Mouse (Mus musculus): ENCODE results near the gene Cacna1c. TPM values are rescaled to one million over a fixed set of nuclear protein-coding genes. Genes with fewer than 3 reads are reported as not detected.
A peak's percentile ranks its signal among the peaks of the same experiment; 100 is the strongest.

Cacna1c gene
- polyA plus RNA-seq, 1 experiment: not detected

- Histone ChIP-seq H3K36me3 (ENCODE audit: control insufficient read depth, insufficient read depth) (no peaks in the 10 kb centered on the region), H3K79me2 (ENCODE audit: control insufficient read depth, insufficient read depth) (no peaks in the 10 kb centered on the region), H3K4me2 (ENCODE audit: low read depth) (no peak overlapping the region), H3ac (ENCODE audit: control insufficient read depth, insufficient read length) (no peak overlapping the region), H3K27me3 (ENCODE audit: control insufficient read depth, insufficient read depth, insufficient read length) (no peaks in the 10 kb centered on the region), H3K4me3 (no peak overlapping the region)
- TF ChIP-seq POLR2AphosphoS2 (IDR thresholded peaks at IDR 0.05; ENCODE audit: insufficient read length, low read depth) (no peak), E2F4 (IDR thresholded peaks at IDR 0.05; ENCODE audit: insufficient read depth) (no peak), MAX (IDR thresholded peaks at IDR 0.05; ENCODE audit: low read depth) (no peak), REST (IDR thresholded peaks at IDR 0.05; ENCODE audit: insufficient read depth, insufficient read length) (no peak), MYOG (IDR thresholded peaks at IDR 0.05; ENCODE audit: control insufficient read depth in 1 of 3, insufficient read depth in 1 of 3, insufficient read length in 2 of 3, low read depth in 2 of 3) (no peak), TCF12 (IDR thresholded peaks at IDR 0.05; ENCODE audit: insufficient read depth, poor library complexity, severe bottlenecking) (no peak), TCF3 (IDR thresholded peaks at IDR 0.05; ENCODE audit: insufficient read length, low read depth) (no peak), MYOD1 (IDR thresholded peaks at IDR 0.05; ENCODE audit: control insufficient read depth in 1 of 3, insufficient read length in 2 of 3, low read depth in 2 of 3) (no peak), SRF (IDR thresholded peaks at IDR 0.05; ENCODE audit: control insufficient read depth, insufficient read length, low read depth) (no peak), CEBPB (IDR thresholded peaks at IDR 0.05; ENCODE audit: insufficient read depth, poor library complexity, severe bottlenecking) (no peak), POLR2A (IDR thresholded peaks at IDR 0.05; ENCODE audit: insufficient read length, low read depth) (no peak), USF1 (IDR thresholded peaks at IDR 0.05; ENCODE audit: low read depth) (no peak)
These were observed 457.6 kb downstream of the Cacna1c start for GRCm38 (mm10) chr6:118738656-118739055.

GRCm38 (mm10) chr6:118737078-118737477 is 459.1 kb downstream of the Cacna1c start:
- no peaks in the 10 kb centered on the region for H3K27me3 ChIP-seq (ENCODE audit: control insufficient read depth, insufficient read depth, insufficient read length)
- no peak overlapping the region for H3K4me2 ChIP-seq (ENCODE audit: low read depth)
- no peak overlapping the region for H3ac ChIP-seq (ENCODE audit: control insufficient read depth, insufficient read length)
- H3K4me3 ChIP-seq: no peak overlapping the region
- H3K79me2 ChIP-seq (ENCODE audit: control insufficient read depth, insufficient read depth): no peaks in the 10 kb centered on the region
- TF ChIP-seq MAX (IDR thresholded peaks at IDR 0.05; ENCODE audit: low read depth) (no peak), POLR2A (IDR thresholded peaks at IDR 0.05; ENCODE audit: insufficient read length, low read depth) (no peak)
- no peaks in the 10 kb centered on the region for H3K36me3 ChIP-seq (ENCODE audit: control insufficient read depth, insufficient read depth)

GRCm38 (mm10) chr6:118736491-118736890 is 459.7 kb downstream of the Cacna1c start:
- Histone ChIP-seq H3K36me3 (ENCODE audit: control insufficient read depth, insufficient read depth) (no peaks in the 10 kb centered on the region), H3K79me2 (ENCODE audit: control insufficient read depth, insufficient read depth) (no peaks in the 10 kb centered on the region), H3ac (ENCODE audit: control insufficient read depth, insufficient read length) (no peak overlapping the region), H3K27me3 (ENCODE audit: control insufficient read depth, insufficient read depth, insufficient read length) (no peaks in the 10 kb centered on the region), H3K4me2 (ENCODE audit: low read depth) (no peak overlapping the region), H3K4me3 (no peak overlapping the region)
- TF ChIP-seq E2F4 (IDR thresholded peaks at IDR 0.05; ENCODE audit: insufficient read depth): no peak
- TF ChIP-seq REST (IDR thresholded peaks at IDR 0.05; ENCODE audit: insufficient read depth, insufficient read length): no peak
- TF ChIP-seq CEBPB (IDR thresholded peaks at IDR 0.05; ENCODE audit: insufficient read depth, poor library complexity, severe bottlenecking): no peak
- no peak for TF ChIP-seq POLR2AphosphoS2 (IDR thresholded peaks at IDR 0.05; ENCODE audit: insufficient read length, low read depth)
- TF ChIP-seq MAX (IDR thresholded peaks at IDR 0.05; ENCODE audit: low read depth): no peak
- no peak for TF ChIP-seq MYOD1 (IDR thresholded peaks at IDR 0.05; ENCODE audit: control insufficient read depth in 1 of 3, insufficient read length in 2 of 3, low read depth in 2 of 3)
- no peak for TF ChIP-seq MYOG (IDR thresholded peaks at IDR 0.05; ENCODE audit: control insufficient read depth in 1 of 3, insufficient read depth in 1 of 3, insufficient read length in 2 of 3, low read depth in 2 of 3)
- no peak for TF ChIP-seq TCF3 (IDR thresholded peaks at IDR 0.05; ENCODE audit: insufficient read length, low read depth)
- TF ChIP-seq POLR2A (IDR thresholded peaks at IDR 0.05; ENCODE audit: insufficient read length, low read depth): no peak
- TF ChIP-seq SRF (IDR thresholded peaks at IDR 0.05; ENCODE audit: control insufficient read depth, insufficient read length, low read depth): no peak
- no peak for TF ChIP-seq USF1 (IDR thresholded peaks at IDR 0.05; ENCODE audit: low read depth)

- Histone ChIP-seq H3K79me2 (ENCODE audit: control insufficient read depth, insufficient read depth) (no peaks in the 10 kb centered on the region), H3K4me3 (no peak overlapping the region), H3K36me3 (ENCODE audit: control insufficient read depth, insufficient read depth) (no peaks in the 10 kb centered on the region), H3K27me3 (ENCODE audit: control insufficient read depth, insufficient read depth, insufficient read length) (no peaks in the 10 kb centered on the region), H3ac (ENCODE audit: control insufficient read depth, insufficient read length) (no peak overlapping the region), H3K4me2 (ENCODE audit: low read depth) (no peak overlapping the region)
- TF ChIP-seq TCF12 (IDR thresholded peaks at IDR 0.05; ENCODE audit: insufficient read depth, poor library complexity, severe bottlenecking): no peak
- no peak for TF ChIP-seq POLR2A (IDR thresholded peaks at IDR 0.05; ENCODE audit: insufficient read length, low read depth)
- TF ChIP-seq MAX (IDR thresholded peaks at IDR 0.05; ENCODE audit: low read depth): no peak
- TF ChIP-seq POLR2AphosphoS2 (IDR thresholded peaks at IDR 0.05; ENCODE audit: insufficient read length, low read depth): no peak
- TF ChIP-seq MYOG (IDR thresholded peaks at IDR 0.05; ENCODE audit: control insufficient read depth in 1 of 3, insufficient read depth in 1 of 3, insufficient read length in 2 of 3, low read depth in 2 of 3): no peak
- TF ChIP-seq E2F4 (IDR thresholded peaks at IDR 0.05; ENCODE audit: insufficient read depth): no peak
- no peak for TF ChIP-seq MYOD1 (IDR thresholded peaks at IDR 0.05; ENCODE audit: control insufficient read depth in 1 of 3, insufficient read length in 2 of 3, low read depth in 2 of 3)
- no peak for TF ChIP-seq USF1 (IDR thresholded peaks at IDR 0.05; ENCODE audit: low read depth)
- TF ChIP-seq SRF (IDR thresholded peaks at IDR 0.05; ENCODE audit: control insufficient read depth, insufficient read length, low read depth): no peak
- no peak for TF ChIP-seq CEBPB (IDR thresholded peaks at IDR 0.05; ENCODE audit: insufficient read depth, poor library complexity, severe bottlenecking)
- TF ChIP-seq TCF3 (IDR thresholded peaks at IDR 0.05; ENCODE audit: insufficient read length, low read depth): no peak
- TF ChIP-seq REST (IDR thresholded peaks at IDR 0.05; ENCODE audit: insufficient read depth, insufficient read length): no peak
These were observed 461.1 kb downstream of the Cacna1c start for GRCm38 (mm10) chr6:118735145-118735544.

GRCm38 (mm10) chr6:118731937-118732336 is 464.3 kb downstream of the Cacna1c start:
- H3K4me3 ChIP-seq: no peak overlapping the region
- H3K79me2 ChIP-seq (ENCODE audit: control insufficient read depth, insufficient read depth): no peaks in the 10 kb centered on the region
- no peaks in the 10 kb centered on the region for H3K27me3 ChIP-seq (ENCODE audit: control insufficient read depth, insufficient read depth, insufficient read length)
- H3K36me3 ChIP-seq (ENCODE audit: control insufficient read depth, insufficient read depth): no peaks in the 10 kb centered on the region
- no peak overlapping the region for H3K4me2 ChIP-seq (ENCODE audit: low read depth)
- H3ac ChIP-seq (ENCODE audit: control insufficient read depth, insufficient read length): no peak overlapping the region
- no peak for TF ChIP-seq MYOD1 (IDR thresholded peaks at IDR 0.05; ENCODE audit: control insufficient read depth in 1 of 3, insufficient read length in 2 of 3, low read depth in 2 of 3)
- TF ChIP-seq E2F4 (IDR thresholded peaks at IDR 0.05; ENCODE audit: insufficient read depth): no peak
- no peak for TF ChIP-seq REST (IDR thresholded peaks at IDR 0.05; ENCODE audit: insufficient read depth, insufficient read length)
- no peak for TF ChIP-seq POLR2A (IDR thresholded peaks at IDR 0.05; ENCODE audit: insufficient read length, low read depth)
- TF ChIP-seq POLR2AphosphoS2 (IDR thresholded peaks at IDR 0.05; ENCODE audit: insufficient read length, low read depth): no peak
- TF ChIP-seq SRF (IDR thresholded peaks at IDR 0.05; ENCODE audit: control insufficient read depth, insufficient read length, low read depth): no peak
- TF ChIP-seq MYOG (IDR thresholded peaks at IDR 0.05; ENCODE audit: control insufficient read depth in 1 of 3, insufficient read depth in 1 of 3, insufficient read length in 2 of 3, low read depth in 2 of 3): no peak
- TF ChIP-seq CEBPB (IDR thresholded peaks at IDR 0.05; ENCODE audit: insufficient read depth, poor library complexity, severe bottlenecking): 0 out of 2 replicates have a peak, but pooled peaks have one; percentile 54

Measured in myocyte (in vitro differentiated cells).